Mouse (Mus musculus) thymus, adult 2 months (tissue): ENCODE measurements around the gene Srf. TPM values are rescaled to one million over a fixed set of nuclear protein-coding genes. Genes with fewer than 3 reads are reported as not detected.

ENCODE experiments used
- DNase-seq: peaks from one replicate; pipeline ENCODE4 v3.0.0; 2021
- H3K27ac ChIP-seq: fragments of 200-500 bp; 2 replicates; pipeline ENCODE4 v1.5.1; 2012; ENCODE audit warnings: low read length, control low read depth; ENCODE audit not compliant: control insufficient read depth, insufficient read depth
- H3K27me3 ChIP-seq: fragments of 200-500 bp; 2 replicates; pipeline ENCODE4 v1.6.1; 2012; ENCODE audit warnings: mild to moderate bottlenecking, low read length, moderate library complexity, mixed read lengths; ENCODE audit not compliant: control insufficient read depth, insufficient read depth
- H3K36me3 ChIP-seq: fragments of 200-500 bp; 2 replicates; pipeline ENCODE4 v1.6.1; 2012; ENCODE audit warnings: mild to moderate bottlenecking, low read length, moderate library complexity; ENCODE audit not compliant: control insufficient read depth, insufficient read depth
- H3K4me1 ChIP-seq: fragments of 200-500 bp; replicated peaks from 2 replicates; pipeline ENCODE4 v1.6.1; 2012; ENCODE audit warnings: low read length; ENCODE audit not compliant: control insufficient read depth, insufficient read depth
- H3K4me3 ChIP-seq: fragments of 200-500 bp; 2 replicates; pipeline ENCODE4 v1.5.1; 2012; ENCODE audit warnings: mild to moderate bottlenecking, low read length, control low read depth, moderate library complexity; ENCODE audit not compliant: control insufficient read depth, insufficient read depth
- CTCF ChIP-seq: fragments of 200-500 bp; IDR thresholded peaks from 2 replicates; pipeline ENCODE4 v1.5.1; 2012; ENCODE audit warnings: mild to moderate bottlenecking, control low read depth, low read length, moderate library complexity, borderline replicate concordance; ENCODE audit not compliant: control insufficient read depth, poor library complexity, insufficient read depth; ENCODE audit errors: extremely low read depth
- POLR2A ChIP-seq: fragments of 200-500 bp; IDR thresholded peaks from 2 replicates; pipeline ENCODE4 v1.6.1; 2012; ENCODE audit warnings: mild to moderate bottlenecking, low read length, control low read depth, moderate library complexity; ENCODE audit not compliant: control insufficient read depth, poor library complexity, insufficient read depth; ENCODE audit errors: extremely low read depth
- WGBS: fragments of 180-500 bp; shearing (Covaris S2); methylation state at CpG from one replicate; pipeline ENCODE4 v1.1.7; 2018; 5-methylcytosine and 5-hydroxymethylcytosine counted together
- polyA plus RNA-seq: library from polyadenylated mRNA; depleted of rRNA; stranded (reverse); fragments of >200 nt; gene quantifications from 2 replicates; pipeline ENCODE4 v1.2.3, GENCODE M21; 2012; rRNA removed

Srf gene
- polyA plus RNA-seq, 1 experiment = 297 TPM

- WGBS = 97% methylated on average over 3 of the region's 3 CpGs
- no peaks in the 10 kb centered on the region for H3K4me1 ChIP-seq
- no peak overlapping the region for H3K4me3 ChIP-seq
- H3K27ac ChIP-seq = no peak overlapping the region
- H3K36me3 ChIP-seq = no peaks in the 10 kb centered on the region
- H3K27me3 ChIP-seq = no peaks in the 10 kb centered on the region
- no peak for TF ChIP-seq CTCF
- TF ChIP-seq POLR2A = no peak
- no peak for DNase-seq
Measured at GRCm38 (mm10) chr17:46505617-46506016, 50.4 kb downstream of the Srf start.

GRCm38 (mm10) chr17:46503847-46504638, 51.9 kb downstream of the Srf start:
- Histone ChIP-seq H3K27me3 (no peaks in the 10 kb centered on the region), H3K4me3 (no peak overlapping the region), H3K27ac (no peak overlapping the region), H3K4me1 (no peaks in the 10 kb centered on the region), H3K36me3 (no peaks in the 10 kb centered on the region)
- DNase-seq = no peak
- 87% methylated on average over 14 of the region's 14 CpGs for WGBS
- TF ChIP-seq POLR2A (no peak), CTCF (no peak)

- no peak for DNase-seq
- no peaks in the 10 kb centered on the region for H3K4me1 ChIP-seq
- H3K4me3 ChIP-seq = no peak overlapping the region
- no peak overlapping the region for H3K27ac ChIP-seq
- no peaks in the 10 kb centered on the region for H3K36me3 ChIP-seq
- no peaks in the 10 kb centered on the region for H3K27me3 ChIP-seq
- no peak for TF ChIP-seq CTCF
- TF ChIP-seq POLR2A = no peak
- WGBS = 92% methylated on average over 2 of the region's 2 CpGs
Measured at GRCm38 (mm10) chr17:46502775-46503174, 53.2 kb downstream of the Srf start.

Other genes starting within 250 kb of the Srf start
- gene Abcc10, start 227.8 kb downstream of the Srf start, polyA plus RNA-seq = 31.8 and 33.4 TPM in 2 replicates
- gene Zfp318, start 172.4 kb downstream of the Srf start, polyA plus RNA-seq = 18.3 and 20.7 TPM in 2 replicates
- 348 and 429 TPM in 2 replicates for gene Crip3, start 127.2 kb downstream of the Srf start, polyA plus RNA-seq
- 1.2 and 3.3 TPM in 2 replicates for gene Slc22a7, start 117.7 kb downstream of the Srf start, polyA plus RNA-seq
- 1.0 and 1.1 TPM in 2 replicates for gene Ttbk1, start 68.5 kb downstream of the Srf start, polyA plus RNA-seq
- gene Dnph1, start 59.5 kb downstream of the Srf start, polyA plus RNA-seq = 14.0 and 17.7 TPM in 2 replicates
- gene Cul9, start 9.8 kb downstream of the Srf start, polyA plus RNA-seq = 21.8 and 22.0 TPM in 2 replicates
- gene Ptk7, start 73.3 kb upstream of the Srf start, polyA plus RNA-seq = 11.9 and 15.8 TPM in 2 replicates
- gene Klc4, start 89.8 kb upstream of the Srf start, polyA plus RNA-seq = 22.6 and 24.0 TPM in 2 replicates
- 68.3 and 91.0 TPM in 2 replicates for gene Mrpl2, start 90.1 kb upstream of the Srf start, polyA plus RNA-seq
- 47.9 and 50.1 TPM in 2 replicates for gene Cul7, start 94.2 kb upstream of the Srf start, polyA plus RNA-seq
- 43.8 and 47.8 TPM in 2 replicates for gene Rrp36, start 118.2 kb upstream of the Srf start, polyA plus RNA-seq
- gene Mea1, start 122.6 kb upstream of the Srf start, polyA plus RNA-seq = 47.8 and 55.7 TPM in 2 replicates
- gene Klhdc3, start 124.7 kb upstream of the Srf start, polyA plus RNA-seq = 116 and 124 TPM in 2 replicates
- 113 and 117 TPM in 2 replicates for gene Ppp2r5d, start 148.9 kb upstream of the Srf start, polyA plus RNA-seq
- 105 and 113 TPM in 2 replicates for gene Pex6, start 155.3 kb upstream of the Srf start, polyA plus RNA-seq
- 4.4 and 10.6 TPM in 2 replicates for gene Gnmt, start 173.0 kb upstream of the Srf start, polyA plus RNA-seq
- gene Cnpy3, start 196.0 kb upstream of the Srf start, polyA plus RNA-seq = 61.5 and 67.1 TPM in 2 replicates
- 126 and 163 TPM in 2 replicates for gene Ptcra, start 207.5 kb upstream of the Srf start, polyA plus RNA-seq
- 106 TPM in 2 replicates for gene 2310039H08Rik, start 216.5 kb upstream of the Srf start, polyA plus RNA-seq
- 30.7 and 33.8 TPM in 2 replicates for gene Rpl7l1, start 226.5 kb upstream of the Srf start, polyA plus RNA-seq